Mouse (Mus musculus) cerebellum, adult 18-20 months (tissue): ENCODE measurements around the gene Wfdc13.
"Not testable (repeated sequence)": the region's sequence is repeated elsewhere in the genome, so short reads cannot be mapped to it uniquely, and the experiment has no call there.

Experiments used
- DNase-seq, 2 experiments: peaks; one replicate each; pipeline ENCODE4 v3.0.0; 2021

Gene Wfdc13

DNA sequence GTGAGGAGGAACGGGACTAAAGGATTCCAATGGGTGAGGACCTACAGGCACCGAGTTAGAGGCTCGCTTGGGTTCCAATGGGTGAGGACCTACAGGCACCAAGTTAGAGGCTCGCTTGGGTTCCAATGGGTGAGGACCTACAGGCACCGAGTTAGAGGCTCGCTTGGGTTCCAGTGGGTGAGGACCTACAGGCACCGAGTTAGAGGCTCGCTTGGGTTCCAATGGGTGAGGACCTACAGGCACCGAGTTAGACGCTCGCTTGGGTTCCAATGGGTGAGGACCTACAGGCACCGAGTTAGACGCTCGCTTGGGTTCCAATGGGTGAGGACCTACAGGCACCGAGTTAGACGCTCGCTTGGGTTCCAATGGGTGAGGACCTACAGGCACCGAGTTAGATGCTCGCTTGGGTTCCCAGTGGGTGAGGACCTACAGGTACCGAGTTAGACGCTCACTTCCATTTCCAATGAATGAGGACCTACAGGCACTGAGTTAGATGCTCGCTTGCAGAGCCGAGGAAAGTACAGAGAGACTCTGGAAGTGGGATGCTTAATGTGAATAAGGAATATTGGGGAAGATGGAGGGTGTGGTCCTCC lies 31.4 kb downstream of the Wfdc13 start:
- not testable (repeated sequence) for DNase-seq

DNA sequence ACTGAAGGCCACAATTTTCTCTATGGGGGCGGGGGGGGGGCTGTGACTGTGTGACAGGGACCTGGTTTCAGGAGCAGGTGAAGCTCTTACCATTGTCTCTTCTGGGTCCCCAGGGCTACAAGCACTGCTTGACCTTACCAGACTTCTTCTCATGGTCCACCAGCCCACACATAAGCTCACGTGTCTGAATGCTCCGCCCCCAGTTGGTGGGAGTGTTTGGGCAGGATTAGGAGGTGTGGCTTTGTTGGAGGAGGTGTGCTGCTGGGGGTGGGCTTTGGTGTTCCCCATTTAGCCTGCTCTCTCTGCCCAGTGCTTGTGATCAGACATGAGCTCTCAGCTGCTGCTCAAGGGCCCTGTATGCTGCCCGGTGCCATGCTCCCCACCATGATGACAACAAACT lies 38.4 kb downstream of the Wfdc13 start:
- no peak for DNase-seq

DNA sequence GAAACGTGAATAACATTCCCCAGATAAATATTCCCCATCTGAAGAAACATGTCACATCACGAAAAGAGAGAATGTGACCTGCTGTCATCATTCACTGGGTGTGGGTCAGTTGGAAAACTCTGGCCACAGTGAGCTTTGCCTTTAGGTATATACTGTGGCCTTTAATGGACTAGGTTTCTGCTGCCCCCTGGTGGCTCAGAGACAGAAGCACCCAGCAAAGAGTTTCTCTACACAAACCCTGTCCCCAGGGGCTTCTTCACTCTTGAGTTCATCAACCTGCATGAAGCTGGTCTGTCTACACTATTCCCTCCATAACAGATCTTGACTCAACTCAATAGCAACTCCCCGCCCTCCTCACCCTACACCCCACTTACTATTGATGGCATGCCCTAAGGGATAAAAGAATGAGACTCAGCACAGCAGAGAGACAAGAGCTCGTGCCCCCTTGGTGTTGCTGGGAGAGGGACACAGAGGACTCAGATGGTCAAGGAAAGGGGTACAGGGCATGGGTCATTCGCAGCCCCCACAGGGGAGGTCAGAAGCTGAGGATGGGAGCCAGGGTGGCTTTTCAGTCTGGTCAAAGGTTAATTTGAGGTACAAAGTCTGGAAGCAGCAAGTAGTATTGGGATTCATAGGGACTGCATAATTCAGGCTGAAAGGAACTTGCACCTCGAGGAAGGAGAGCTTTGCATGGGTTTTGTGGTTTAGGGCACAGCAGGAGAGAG lies 41.1 kb downstream of the Wfdc13 start:
- peak; percentile 58 to 68 for DNase-seq

DNA sequence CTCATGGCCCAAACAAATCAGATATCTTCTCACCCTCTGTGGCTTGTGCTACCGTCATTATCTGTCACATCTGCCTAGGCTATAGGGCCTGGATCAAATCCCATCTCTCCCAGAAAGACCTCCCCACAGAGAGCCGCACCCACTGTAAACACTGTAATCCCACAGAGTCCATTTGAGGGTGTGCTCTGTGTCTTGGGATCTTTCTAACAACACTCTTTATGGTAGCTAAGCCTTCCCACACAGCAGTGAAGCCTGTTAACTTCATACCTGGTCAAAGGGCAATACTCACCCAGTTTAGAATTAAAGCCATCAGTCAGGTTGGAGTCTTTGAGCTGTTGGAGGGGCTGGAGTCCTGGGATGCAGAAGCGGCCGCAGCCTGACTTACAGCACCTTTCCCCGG lies 46.8 kb downstream of the Wfdc13 start:
- no peak for DNase-seq

DNA sequence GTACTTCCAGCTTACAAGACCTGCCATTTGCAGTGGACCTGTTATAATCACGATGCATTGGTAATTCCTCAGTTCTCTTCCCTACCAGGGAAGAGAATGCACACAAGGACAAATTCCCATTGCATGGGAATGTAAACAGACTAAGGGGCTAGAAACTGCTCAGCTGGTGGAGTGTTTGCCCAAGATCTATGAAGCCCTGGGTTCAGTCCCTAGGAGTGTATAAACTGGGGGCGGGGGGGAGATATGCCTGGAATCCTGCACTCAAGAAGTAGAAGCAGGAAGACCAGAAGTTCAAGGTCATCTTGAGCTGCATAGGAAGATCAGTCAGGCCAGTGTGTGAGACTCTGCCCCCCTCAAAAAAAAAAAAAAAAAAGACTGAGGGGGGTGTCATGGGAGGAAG lies 48.4 kb downstream of the Wfdc13 start:
- no peak for DNase-seq

DNA sequence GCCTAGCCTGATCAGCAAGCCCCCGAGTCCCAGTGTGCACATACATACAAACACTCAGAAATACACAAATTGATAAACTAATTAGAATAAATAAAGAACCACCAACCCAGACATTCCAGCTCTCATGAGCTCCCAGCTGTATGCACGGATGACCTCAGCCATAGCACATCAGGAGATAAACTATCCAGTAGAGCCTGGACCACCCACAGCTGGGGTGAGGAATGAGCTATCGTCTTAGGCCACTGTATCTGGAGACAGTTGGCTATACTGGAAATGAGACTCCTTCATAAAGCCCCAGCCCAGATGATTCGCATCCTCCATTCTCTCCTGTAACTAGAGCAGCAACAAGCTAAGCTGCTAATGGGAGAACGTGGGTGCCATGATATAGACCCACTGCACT lies 49.9 kb downstream of the Wfdc13 start:
- DNase-seq: no peak

DNA sequence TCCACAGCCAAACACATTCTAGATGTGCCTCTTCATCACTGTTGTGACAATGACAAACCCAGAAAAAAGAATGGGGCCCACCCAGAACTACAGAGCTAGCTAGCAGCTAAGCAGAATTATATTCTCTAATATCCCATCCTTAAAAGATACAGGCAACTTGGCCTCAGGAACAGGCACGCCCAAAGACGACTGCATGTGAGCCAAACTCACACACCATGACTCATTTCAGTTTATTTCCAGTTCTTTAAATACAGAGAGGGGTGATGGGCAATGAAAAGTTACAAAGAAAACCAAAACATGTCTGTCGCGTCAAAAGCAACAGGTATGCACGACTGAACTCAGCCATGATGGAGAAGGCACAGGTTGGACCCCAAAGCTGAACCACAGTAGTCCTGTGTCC lies 50.5 kb downstream of the Wfdc13 start:
- no peak for DNase-seq
